Mouse (Mus musculus) R1 (cell line): ENCODE measurements around the gene Ncoa3.
A peak's percentile ranks its signal among the peaks of the same experiment; 100 is the strongest.

Source experiments
- DNase-seq: peaks from one replicate; pipeline ENCODE4 v3.0.0-alpha.2; 2018; ENCODE audit warnings: low read depth, low spot score

Gene Ncoa3

DNA sequence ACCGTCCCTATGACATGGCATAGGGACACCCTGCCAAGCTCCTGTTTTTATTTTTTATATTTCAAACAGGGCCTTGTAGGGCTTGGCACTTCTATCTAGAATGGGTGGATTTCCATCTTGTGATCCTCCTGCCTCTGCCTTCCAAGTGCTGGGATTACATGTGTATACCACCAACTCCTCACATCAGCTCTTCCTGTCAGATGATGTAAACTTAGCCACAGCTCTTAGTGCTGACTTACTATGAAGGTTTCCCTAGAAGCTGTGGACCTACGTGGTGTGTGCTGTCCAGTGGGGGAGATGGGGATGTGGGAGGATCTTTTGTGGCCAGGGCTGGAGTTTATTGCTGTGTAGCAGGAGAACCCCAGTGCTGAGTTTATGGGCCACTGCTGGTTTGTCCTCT, 8.9 kb downstream of the Ncoa3 start:
- no peak for DNase-seq

DNA sequence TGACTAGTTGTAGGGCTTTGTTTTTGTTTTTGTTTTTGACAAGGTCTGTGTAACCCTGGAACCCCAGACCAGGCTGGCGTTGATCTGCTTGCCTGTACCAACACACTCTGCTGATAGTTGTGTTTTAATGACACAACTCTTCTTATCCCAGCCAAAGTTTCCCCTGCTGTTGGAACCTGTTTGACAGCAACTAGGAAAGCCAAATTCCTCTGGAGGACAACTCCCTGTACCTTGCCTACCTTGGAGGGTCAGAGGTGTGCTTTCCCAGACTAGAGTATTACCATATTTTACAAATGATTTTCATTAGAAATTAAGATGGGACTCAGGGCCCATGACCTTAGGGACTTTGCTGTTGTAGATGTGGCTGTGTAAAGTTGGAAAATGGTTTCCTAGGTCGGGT, 9.3 kb downstream of the Ncoa3 start:
- DNase-seq = no peak

DNA sequence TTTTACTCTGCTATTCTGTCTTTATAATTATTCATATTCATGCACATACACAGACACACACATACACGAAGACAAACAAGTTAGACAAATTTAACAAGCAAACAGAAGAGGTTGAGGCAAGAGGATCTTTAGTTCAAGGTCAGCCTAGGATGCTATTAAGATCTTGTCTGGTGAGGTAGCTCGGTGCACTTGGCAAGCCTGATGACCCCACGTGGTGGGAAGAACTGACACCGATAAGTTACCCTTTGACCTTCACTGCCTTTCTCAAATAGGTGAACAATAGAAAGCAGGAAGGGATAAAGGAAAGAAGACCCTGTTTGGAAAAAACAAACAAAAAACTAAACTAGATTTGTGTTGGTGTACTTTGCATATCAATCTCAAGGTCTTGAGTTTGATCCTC, 10.0 kb downstream of the Ncoa3 start:
- peak; percentile 74 for DNase-seq

DNA sequence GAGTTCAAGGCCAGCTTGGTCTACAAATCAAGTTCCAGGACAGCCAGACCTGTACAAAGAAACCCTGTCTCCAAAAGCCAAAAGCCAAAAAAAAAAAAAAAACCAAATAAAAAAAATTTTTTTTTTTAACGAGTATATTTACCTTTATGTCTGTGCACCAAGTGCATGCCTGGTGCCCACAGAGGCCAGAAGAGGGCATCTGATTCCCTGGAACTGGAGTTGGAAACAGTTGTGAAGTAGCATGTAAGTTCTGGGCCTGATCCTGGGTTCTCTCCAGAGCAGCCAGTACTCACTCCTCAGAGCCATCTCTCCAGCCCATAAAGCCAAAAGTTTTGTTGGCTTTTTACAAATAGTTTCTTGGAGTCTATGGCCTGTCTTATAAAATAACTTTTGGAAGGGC, 10.6 kb downstream of the Ncoa3 start:
- DNase-seq = no peak

DNA sequence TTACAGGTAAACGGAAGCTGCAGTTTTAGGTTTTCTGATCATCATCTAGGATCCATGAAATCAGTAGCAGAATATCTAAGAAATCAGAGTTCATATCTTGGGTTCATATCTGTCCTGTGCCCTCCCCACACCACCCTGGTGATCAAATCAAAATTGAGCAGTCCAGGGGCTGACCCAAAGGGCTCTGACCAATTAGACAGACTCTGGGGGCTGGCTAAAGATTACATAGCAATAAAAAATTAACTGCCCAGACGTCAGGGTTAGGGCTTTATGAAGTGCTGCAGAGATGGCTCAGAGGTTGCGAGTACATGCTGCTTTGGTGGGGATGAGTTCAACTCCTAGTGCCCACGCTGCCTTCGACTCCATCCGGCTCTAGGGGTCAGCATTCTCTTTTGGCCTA, 14.6 kb downstream of the Ncoa3 start:
- DNase-seq = no peak

DNA sequence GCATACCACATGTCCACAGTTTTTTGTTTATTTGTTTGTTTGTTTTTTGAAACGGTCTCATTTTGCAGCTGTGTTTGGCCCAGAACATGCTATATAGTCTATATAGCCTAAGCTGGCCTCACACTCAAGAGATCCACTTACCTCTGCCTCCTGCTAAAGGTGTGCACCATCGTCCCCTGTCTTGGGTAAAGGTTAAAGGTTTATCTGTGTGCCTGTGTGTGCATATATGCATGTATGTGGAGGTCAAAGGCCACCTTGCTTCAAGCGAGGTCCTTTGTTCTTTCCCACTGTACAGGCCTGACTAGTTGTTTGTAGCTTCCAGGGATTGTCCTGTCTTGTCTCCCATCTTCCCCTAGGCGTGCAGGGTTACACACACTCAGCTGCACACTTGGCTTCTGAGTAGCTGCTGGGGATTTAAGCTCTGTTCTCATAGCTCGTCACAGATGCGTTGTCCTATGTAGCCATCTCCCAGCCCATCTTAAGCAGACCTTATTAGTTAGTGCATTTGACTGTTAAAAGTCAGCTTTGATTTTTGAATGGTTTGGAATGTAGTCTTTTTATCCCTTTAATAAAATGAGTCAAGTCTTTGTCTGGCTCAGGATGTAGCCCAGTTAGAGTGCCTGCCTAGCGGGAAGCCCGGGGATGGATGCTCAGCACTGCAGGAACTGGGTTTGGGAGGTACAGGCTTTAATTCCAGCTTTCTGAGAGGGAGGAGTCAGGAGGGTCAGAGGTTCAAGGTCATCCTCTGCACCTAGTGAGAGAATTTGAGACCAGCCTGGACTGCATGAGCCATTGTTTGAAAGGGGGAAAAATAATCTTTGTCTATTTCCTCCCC, 16.3 kb downstream of the Ncoa3 start:
- peak; percentile 98 for DNase-seq

DNA sequence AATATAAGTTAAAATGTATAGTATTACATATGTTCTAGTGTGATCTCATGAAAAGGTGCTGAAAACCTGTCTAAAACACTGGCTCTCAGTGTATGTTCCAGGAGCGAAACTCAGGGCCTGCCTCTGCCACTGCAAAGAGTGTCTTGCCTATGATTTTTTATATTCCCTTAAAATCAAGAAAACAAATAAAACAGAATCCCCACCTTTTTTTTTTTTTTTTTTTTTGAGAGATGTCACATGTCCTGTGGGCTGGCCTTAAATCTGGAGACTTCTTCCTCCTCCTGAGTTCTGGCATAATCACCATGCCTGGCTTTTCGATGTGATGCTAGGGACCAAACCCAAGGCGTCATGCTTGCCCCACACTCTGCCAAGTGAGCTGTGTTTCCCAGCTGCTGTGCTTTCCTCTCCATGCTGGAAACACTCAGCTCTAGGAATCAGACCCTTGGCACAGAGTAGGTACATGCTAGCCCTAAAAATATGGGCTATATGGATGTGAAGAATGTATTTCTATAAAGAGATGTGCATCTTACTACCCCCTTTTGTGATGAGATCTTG, 17.0 kb downstream of the Ncoa3 start:
- peak; percentile 60 for DNase-seq

DNA sequence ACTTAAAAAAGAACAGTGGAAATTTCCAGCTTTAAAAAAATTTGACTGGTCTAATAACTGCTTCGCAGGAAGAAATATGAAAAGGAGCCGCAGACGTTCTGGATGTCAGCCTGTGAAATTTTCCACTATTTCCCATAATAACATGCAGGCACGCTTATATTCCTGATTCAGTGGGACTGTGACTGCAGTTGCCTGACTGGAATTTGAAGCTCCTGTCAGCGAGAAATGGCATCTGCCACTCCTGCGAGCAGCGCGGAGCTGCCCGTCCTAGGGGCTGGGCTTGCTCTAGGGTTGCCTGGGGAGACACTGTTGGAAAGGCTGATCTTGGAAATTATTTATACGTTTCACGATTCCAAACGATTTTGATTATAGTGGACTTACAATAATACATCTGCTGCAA, 17.9 kb downstream of the Ncoa3 start:
- DNase-seq = no peak

DNA sequence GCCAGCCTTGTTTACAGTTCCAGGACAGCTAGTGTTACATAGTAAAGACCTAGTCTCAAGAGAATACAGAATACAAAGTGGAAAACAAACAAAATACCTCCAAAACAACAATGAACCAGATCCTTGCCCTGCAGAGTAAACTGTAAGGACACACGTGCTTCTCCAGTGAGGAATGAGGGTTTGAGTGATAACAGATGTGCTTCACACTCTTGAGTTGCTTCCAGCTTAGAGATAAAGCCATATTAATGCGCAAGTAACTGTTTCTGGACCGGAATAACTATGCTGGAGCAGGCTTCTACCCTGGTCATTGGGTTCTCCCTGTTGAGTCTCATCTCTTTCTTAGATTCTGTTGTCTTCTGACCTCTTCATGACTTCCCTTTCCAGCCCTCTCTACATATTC, 19.0 kb downstream of the Ncoa3 start:
- no peak for DNase-seq

DNA sequence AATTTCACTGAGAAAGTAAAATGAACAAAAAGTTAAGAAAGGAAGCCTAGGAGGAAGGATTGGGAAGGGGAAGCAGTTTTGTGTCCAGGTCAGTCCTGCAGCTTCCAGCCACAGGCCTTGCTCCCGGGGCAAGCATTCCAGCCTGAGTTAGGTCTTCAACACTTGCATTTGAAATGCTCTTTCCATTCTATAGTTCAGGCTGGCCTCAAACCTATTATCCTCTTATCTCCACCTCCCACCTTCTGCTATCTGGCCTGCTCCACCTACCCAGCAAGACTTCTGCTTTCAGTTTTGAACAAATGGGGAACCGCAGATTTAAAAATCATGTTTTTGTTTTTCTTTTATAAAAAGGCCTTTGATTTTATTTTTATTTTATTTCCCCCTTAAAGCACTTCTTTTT, 19.7 kb downstream of the Ncoa3 start:
- DNase-seq = peak; percentile 58

DNA sequence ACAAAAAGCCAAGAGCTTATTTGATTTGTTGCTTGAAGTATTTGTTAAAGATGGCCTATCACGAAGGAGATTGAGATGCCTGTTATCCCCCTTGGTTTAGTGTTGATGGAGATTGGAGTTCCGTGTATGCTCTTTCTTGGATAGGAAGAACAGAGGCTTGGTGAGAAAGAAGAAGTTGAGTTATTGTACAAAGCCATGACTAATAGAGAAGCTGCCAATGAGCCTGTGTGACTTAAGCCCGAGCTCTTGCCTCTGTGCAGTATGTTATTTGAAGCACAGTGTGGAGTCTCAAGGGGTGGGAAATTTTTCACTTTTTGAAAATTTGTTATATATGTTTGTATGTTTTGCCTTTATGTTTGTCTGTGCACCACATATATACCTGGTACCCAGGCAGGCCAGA, 26.3 kb downstream of the Ncoa3 start:
- DNase-seq = no peak

DNA sequence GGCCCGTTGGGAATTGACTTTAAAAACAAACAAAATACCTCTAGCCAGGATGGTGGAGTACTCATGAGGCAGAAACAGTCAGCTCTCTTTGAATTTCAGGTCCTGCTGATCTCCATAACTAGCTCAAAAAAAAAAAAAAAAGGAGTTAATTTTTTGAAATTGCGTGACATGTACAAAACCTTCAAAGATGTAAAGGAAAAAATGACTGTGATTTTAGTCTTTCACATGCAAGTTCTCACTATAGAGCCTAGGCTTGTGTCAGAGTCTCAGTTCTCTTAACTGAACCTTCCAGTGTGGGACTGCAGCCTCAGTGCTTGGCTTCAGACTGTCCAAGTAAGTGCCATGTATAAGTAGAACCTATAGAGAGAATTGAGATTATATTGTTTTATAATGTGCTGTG, 27.6 kb downstream of the Ncoa3 start:
- no peak for DNase-seq

DNA sequence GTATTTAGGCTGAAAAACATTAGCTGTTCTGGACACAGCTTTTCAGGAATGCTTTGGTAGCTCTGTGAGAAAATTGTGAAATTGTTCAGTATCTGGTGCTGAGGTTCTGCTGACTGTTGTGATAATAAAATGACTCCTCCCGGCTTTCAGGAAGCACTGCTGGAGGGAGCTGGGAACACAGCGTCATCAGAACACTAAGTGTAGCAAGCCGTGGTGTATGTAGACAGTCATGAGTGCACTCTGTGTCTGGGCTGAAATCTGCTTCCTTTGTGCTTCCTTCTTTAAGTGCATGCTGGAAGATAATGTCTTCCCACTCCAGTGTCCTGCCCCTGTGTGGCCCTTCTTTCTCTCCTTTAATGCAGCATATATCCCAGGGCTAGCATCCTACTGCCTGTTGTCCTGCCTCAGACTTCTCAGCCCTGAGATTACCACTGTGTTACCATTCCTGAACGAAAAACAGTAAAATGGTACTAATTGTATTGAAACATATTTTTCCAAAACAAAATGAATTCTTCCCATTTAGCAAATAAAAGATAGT, 28.7 kb downstream of the Ncoa3 start:
- DNase-seq = no peak

DNA sequence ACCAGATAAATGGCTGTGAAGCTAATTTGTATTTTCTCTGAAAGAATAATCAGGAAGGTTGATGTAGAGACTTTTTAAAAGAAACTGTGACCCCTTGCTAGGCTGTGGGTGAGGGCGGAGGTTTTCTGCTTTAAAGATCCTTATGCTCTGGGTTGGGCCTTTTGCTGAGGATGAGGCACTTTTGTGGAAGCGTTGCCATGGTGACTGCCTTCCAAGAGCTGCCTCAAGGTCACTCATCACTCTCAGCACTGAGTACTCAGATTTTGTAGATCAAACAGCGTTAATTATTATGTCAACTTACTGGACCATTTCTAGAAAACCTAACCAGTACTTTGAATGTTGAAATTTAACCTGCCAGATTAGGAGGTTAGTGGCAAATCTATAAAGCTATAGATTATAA, 29.2 kb downstream of the Ncoa3 start:
- peak; percentile 93 for DNase-seq

DNA sequence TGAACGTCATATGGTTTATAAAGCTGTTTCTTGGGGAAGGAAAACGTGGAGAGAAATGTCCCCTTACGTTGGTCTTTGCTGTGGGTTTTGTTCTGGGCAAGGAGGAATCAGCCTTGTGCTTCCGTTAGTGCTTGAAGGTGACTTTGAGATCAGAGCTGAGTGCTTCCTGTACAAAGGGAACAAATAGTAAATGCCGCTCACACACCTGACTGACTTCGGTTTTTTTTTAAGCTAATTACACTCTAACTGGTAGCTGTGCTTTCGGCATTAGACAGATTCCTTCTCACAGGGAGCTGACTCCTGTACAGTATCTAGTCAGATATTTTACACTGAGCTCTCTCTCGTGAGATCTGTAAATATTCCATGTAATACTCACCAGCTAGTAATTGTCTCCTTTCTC, 29.9 kb downstream of the Ncoa3 start:
- peak; percentile 85 for DNase-seq

DNA sequence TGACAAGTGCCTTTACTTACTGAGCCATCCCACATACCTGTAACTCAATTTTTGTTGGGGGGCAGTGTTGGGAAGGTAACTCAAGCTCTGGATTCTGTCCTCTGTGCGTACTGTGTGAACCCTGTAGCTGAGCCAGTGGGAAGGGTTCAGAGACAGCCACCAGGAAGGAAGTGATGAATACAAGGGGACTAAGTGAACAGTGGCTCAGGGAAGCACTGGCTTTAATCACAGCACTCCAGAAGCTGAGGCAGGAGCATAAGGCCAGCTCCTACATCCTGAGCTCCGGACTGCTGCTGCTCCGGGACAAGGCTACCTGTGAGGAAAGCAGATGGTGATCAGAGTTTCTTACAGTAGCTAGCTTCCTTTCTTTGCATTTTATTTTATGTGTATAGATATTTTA, 31.6 kb downstream of the Ncoa3 start:
- no peak for DNase-seq

DNA sequence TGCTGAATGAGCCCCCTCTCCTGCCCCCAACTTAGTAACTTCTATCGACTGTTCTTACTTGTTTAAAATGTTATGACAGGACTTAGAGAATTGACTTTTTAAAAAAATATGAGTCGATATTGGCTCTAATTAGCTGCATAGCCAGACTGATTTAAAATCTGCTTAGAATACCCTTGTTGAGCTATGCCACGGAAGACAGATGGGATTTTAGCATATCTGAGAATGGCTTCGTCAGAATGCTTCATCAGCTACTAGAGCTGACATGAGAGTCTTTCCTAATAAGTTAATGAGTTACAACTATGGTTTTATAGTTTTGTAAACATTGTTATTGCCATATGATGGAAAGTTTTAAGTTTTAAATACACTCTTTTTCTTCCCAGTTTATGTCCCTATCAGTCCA, 32.2 kb downstream of the Ncoa3 start:
- no peak for DNase-seq

DNA sequence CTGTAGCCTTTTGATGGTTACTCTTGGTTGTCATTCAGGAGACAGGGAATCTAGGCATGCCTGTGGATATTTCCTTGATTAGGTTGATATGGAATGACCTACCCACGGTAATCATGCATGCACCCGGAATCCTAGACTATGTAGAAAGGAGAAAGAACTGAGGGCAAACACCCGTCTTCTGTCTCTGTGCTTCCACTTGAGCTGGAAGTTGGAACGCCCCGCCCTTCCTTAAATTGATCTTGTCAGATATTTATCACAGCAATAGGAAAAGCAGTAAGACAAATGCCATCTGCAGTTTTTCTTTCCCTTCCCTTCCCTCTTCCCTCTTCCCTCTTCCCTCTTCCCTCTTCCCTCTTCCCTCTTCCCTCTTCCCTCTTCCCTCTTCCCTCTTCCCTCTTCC, 33.5 kb downstream of the Ncoa3 start:
- DNase-seq = no peak

DNA sequence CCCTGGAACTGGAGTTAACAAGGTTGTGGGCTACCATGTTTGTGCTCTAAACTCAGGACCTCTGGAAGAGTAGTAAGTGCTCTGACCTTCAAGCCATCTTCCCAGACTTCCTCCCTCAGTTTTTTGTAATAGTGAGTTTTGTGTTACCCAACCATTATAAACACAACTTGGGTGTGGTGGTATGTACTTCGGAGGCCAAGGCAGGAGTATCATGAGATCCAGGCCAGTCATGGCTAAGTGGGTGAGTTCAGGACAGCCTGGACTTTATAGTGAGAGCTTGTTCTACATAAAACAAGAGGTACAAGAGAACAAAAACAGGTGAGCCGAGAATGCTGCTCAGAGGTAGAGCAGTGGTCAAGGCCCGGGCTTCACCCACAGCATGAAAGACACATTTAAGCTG, 35.4 kb downstream of the Ncoa3 start:
- DNase-seq = no peak

DNA sequence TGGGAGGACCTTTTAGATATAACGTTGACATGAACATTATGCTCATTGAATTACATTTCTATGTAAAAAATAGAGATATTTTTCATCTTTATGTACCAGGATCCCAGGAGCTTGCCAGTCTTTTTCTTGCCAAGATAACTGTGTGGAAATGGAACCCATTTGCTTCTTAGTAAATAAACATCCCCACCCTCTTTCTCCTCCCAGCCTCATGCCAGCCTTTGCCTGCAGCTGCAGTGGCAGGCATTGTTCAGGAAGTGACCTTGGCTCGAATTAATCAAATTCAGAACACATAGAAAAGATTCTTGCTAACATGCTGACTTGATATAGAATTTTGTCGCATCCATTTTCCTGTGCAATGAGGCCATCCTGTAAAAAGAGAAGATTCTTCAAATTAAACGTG, 36.8 kb downstream of the Ncoa3 start:
- DNase-seq = no peak

DNA sequence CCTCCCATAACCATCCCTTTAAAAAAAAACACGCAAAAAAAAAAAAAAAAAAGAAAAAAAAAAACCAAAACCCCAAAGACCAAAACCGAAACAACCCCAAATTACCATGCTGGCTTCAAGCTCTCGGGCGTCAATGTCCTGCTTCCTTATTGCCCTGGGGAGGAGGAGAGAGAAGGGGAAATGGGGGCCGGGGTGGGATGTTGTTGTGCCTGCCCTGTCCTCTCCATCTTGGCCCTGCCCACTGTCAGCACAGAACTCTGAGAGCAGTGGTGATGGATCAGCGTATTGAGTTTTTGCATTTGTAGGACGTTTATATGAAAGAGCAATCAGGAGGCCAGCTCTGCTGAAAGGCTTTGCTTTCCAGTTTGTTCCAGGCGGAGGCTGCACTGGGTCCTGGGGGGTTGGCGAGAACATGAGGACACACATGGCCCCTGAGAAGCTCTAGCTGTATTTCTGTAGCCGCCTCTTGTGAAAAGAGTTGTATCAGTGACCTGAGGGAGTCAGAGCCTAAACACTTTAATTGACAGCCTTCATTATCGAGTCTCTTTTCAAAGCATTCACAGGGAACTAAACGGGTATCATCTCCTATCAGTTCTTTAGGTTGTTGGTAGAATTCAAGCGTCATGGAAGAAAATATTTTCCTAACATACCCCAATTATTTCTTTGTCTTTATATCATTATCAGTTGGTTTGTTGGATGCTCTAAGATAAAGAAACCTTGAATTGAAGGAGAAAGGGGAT, 38.0 kb downstream of the Ncoa3 start:
- no peak for DNase-seq

DNA sequence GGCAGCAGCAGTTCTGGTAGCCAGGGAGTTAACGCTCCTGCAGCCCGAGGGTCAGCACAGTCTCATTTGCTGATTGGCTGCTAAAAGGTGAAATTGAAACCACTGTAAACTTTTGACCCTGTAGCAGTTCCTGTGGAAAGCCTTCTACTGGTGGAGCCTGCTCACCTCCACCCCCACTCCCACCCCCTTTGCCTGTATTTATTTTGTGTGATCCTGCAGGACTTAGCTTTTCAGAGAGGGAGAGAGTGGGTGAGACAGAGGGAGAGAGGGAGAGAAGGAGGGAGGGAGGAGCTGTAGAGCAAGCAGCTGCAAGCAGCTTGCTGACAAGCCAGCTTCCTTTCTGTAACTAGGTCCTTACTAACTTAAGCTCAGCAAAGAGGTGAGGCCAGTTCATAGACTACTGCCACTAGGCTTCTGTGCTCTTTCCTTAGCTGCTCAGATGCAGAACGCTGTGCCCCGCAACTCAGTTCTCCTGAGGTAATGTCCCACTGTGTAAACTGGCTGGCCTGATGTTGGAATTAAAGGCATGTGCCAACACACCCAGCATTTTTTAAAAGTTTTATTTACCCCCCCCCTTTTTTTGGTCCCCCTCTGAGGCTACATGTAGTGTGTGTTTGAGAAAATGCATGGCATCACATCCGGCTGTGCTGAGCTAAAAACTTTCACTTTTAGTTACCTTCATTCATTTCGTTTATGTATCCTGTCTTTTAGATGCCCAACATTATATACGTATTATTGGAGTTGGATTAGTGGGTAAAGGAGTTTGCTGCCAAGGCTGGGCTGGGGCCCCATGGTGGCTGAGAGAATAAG, 38.9 kb downstream of the Ncoa3 start:
- DNase-seq = peak; percentile 87
